ENCODE assay signal across 7 mouse cellular contexts in the genomic region with DNA sequence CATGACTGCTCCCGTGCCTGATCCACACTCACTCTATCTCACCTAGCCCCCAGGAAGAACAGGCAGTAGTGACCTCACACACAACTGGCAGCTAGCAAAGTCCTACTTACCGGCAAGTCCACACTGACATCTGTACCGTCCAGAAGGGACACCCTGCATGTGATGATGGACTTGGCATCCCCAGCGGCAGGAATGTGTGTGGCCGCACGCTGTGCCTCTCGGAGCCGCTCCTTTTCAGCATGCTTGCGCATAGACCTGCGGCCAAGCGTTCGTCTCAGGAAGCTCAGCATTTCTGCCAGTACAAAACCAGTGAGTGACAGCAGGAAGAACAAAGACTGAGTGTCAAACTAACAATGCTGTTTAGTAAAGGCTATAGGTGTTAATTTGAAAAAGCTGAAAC. TPM values are rescaled to one million over a fixed set of nuclear protein-coding genes. Genes with fewer than 3 reads are reported as not detected.
A peak's percentile ranks its signal among the peaks of the same experiment; 100 is the strongest.
DNase-seq lines count a peak whose midpoint lies in the region; ATAC-seq and TF ChIP-seq lines count a peak whose summit lies in the region.

No protein-coding gene starts in this region.

- TF ChIP-seq POLR2A in brain, embryonic 14.5 days (IDR thresholded peaks at IDR 0.05; ENCODE audit: borderline replicate concordance, extremely low read depth, insufficient read depth, insufficient read length, poor library complexity, severe bottlenecking) = no peak

- peak; percentile 43; the same call in 1 of the 2 replicates for TF ChIP-seq CTCF in brain, embryonic 14.5 days (IDR thresholded peaks at IDR 0.05; ENCODE audit: borderline replicate concordance, extremely low read depth, insufficient read depth, insufficient read length)
- TF ChIP-seq CTCF in kidney, postnatal 0 days (IDR thresholded peaks at IDR 0.05; ENCODE audit: low read depth) = peak; percentile 48; the same call in 1 of the 2 replicates

- DNase-seq in Muller cell, postnatal 12 days (ENCODE audit: inconsistent ontology term) = peak; percentile 84
- peak; percentile 62 for DNase-seq in brain, embryonic 14.5 days (ENCODE audit: low read depth)
- DNase-seq in heart, adult 9 months (ENCODE audit: low spot score in 2 of 2) = peak; percentile 8 to 28
- no peak for DNase-seq in kidney, postnatal 0 days (ENCODE audit: low spot score)
- DNase-seq in retina, postnatal 7 days (ENCODE audit: low read depth, low spot score) = peak; percentile 11
- DNase-seq in spleen, postnatal 4 days (ENCODE audit: low spot score in 2 of 2) = no peak

- no peaks in the 10 kb centered on the region for H3K9me3 ChIP-seq in kidney, postnatal 0 days (replicated peaks; ENCODE audit: low read length)

- ATAC-seq in kidney, postnatal 0 days (replicated peaks; ENCODE audit: low FRiP score, low read depth) = peak; percentile 68
- no peak for ATAC-seq in activated CD4-positive, CD25-positive, alpha-beta regulatory T cell, adult 4 months

- no peaks in the 10 kb centered on the region for H3K27me3 ChIP-seq in kidney, postnatal 0 days (ENCODE audit: insufficient read depth, low read length)

- WGBS in kidney, postnatal 0 days = 60% methylated on average over 12 of the region's 12 CpGs

- no peak overlapping the region for H3K4me3 ChIP-seq in kidney, postnatal 0 days (replicated peaks; ENCODE audit: low read depth, low read length)

- H3K4me1 ChIP-seq in kidney, postnatal 0 days (replicated peaks; ENCODE audit: insufficient read depth, low read length) = peaks cover 16% of the 10 kb centered on the region

- H3K4me2 ChIP-seq in kidney, postnatal 0 days (ENCODE audit: low read length) = no peak overlapping the region

- no peak overlapping the region for H3K27ac ChIP-seq in kidney, postnatal 0 days

- H3K36me3 ChIP-seq in kidney, postnatal 0 days (ENCODE audit: insufficient read depth, low read length) = no peaks in the 10 kb centered on the region

- no peak overlapping the region for H3K9ac ChIP-seq in kidney, postnatal 0 days (ENCODE audit: low read depth, low read length)

RNA-seq across cellular contexts. Expression of gene Epb41l5, which starts 6.4 kb away (rescaled TPM):
- polyA plus RNA-seq in brain, embryonic 14.5 days (2012; rRNA removed) = 10.6 and 13.5 TPM in 2 replicates
- 50.9 and 56.5 TPM in 2 replicates for polyA plus RNA-seq in kidney, postnatal 0 days (2015; fragmentation: Nextera tagmentation; extraction: Ambion mirVana)
- under 1 TPM; 0.19 to 0.37 TPM for polyA plus RNA-seq in activated CD4-positive, CD25-positive, alpha-beta regulatory T cell, adult 4 months (2017; shearing (Covaris generic))

Comparison
In these comparisons a context has a peak if more than half of its experiments do, and no peak if none do; other contexts are left out.
1. DNase-seq: peak in Muller cell, postnatal 12 days (single experiment), brain, embryonic 14.5 days (single experiment), heart, adult 9 months (2 of 2) and retina, postnatal 7 days (single experiment); none in kidney, postnatal 0 days (single experiment) and spleen, postnatal 4 days (0 of 2).